Mouse (Mus musculus): ENCODE measurements around the gene Ngfr. TPM values are rescaled to one million over a fixed set of nuclear protein-coding genes. Genes with fewer than 3 reads are reported as not detected.
"Not testable (repeated sequence)": the region's sequence is repeated elsewhere in the genome, so short reads cannot be mapped to it uniquely, and the experiment has no call there.

Gene Ngfr
- polyA plus RNA-seq, 1 experiment from 2014 or later: 2.7 TPM

DNA sequence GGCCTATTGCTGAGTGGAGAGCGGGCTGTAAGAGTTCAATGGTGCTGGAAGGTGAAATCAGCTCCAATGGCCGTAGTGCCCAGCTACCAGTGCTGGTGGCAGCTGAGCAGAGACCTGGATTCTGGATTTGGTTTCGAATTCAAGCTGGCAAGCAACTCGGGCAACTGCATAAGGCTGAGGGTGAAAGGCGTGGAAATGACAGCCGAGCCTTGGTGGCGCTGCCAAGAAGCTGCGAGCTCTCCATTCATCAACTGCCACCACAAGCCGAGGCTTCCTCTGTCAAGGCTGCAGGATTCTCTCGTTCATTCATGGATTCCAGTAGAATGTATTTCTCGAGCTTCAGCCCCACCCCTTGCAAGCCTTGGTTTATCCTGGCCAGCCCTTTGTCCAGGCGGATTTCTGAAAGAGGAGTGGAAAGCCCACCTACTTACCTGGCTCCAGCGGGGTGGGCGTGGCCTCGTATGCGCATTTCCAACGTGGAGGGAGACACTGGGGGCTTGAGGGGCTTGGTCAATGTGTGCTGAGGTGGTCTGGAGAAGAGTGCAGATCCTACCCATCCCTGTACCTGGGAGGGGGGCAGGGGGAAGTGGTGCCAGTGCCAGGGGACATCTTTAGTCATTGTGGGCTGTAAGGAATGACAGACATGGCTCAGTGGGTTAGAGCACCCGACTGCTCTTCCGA lies 30.4 kb upstream of the Ngfr start:
- Histone ChIP-seq H3K36me3 (replicated peaks) (no peaks in the 10 kb centered on the region), H3K4me1 (replicated peaks) (no peaks in the 10 kb centered on the region), H3K9ac (no peak overlapping the region), H3K27me3 (peaks cover 23% of the 10 kb centered on the region), H3K9me3 (replicated peaks) (no peaks in the 10 kb centered on the region), H3K4me2 (no peak overlapping the region), H3K4me3 (replicated peaks) (no peak overlapping the region), H3K27ac (replicated peaks) (no peak overlapping the region)
- whole genome bisulfite sequencing (ENCODE audit: insufficient replicate concordance): 44% methylated on average over 19 of the region's 19 CpGs
- ATAC-seq (ENCODE audit: insufficient read depth): no peak

DNA sequence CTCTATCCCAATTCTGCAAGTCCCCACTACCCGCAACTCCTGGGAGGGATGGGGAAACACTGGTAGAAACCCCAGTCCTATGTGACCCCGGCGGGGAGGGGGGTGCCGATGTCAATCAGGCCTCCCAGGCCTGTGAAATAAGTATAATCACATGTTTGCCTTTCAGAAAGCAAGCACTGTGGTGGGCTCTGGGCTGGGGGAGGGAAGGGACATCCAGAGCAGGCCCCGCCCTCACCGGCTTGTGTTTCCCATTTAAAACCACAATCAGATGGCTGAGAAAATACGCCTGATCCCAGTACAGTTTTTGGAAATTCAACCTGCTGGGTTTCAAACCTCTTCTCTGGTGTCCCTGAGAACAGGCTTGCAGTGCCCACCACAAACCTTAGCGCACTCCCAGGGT lies 27.2 kb upstream of the Ngfr start:
- 54% methylated on average over 8 of the region's 8 CpGs for WGBS (ENCODE audit: insufficient replicate concordance)
- Histone ChIP-seq H3K9me3 (replicated peaks) (no peaks in the 10 kb centered on the region), H3K4me1 (replicated peaks) (no peaks in the 10 kb centered on the region), H3K4me3 (replicated peaks) (no peak overlapping the region), H3K4me2 (no peak overlapping the region), H3K36me3 (replicated peaks) (no peaks in the 10 kb centered on the region), H3K27ac (replicated peaks) (no peak overlapping the region), H3K27me3 (peaks cover 48% of the 10 kb centered on the region), H3K9ac (no peak overlapping the region)
- no peak for ATAC-seq (ENCODE audit: insufficient read depth)

GRCm38 (mm10) chr11:95611283-95611682 lies 23.7 kb upstream of the Ngfr start:
- H3K27ac ChIP-seq (replicated peaks): no peak overlapping the region
- H3K36me3 ChIP-seq (replicated peaks): no peaks in the 10 kb centered on the region
- WGBS (ENCODE audit: insufficient replicate concordance): 13% methylated on average over 4 of the region's 4 CpGs
- no peaks in the 10 kb centered on the region for H3K9me3 ChIP-seq (replicated peaks)
- H3K4me1 ChIP-seq (replicated peaks): no peaks in the 10 kb centered on the region
- H3K4me3 ChIP-seq (replicated peaks): no peak overlapping the region
- peaks cover 49% of the 10 kb centered on the region for H3K27me3 ChIP-seq
- ATAC-seq (ENCODE audit: insufficient read depth): no peak
- no peak overlapping the region for H3K4me2 ChIP-seq
- H3K9ac ChIP-seq: no peak overlapping the region

DNA sequence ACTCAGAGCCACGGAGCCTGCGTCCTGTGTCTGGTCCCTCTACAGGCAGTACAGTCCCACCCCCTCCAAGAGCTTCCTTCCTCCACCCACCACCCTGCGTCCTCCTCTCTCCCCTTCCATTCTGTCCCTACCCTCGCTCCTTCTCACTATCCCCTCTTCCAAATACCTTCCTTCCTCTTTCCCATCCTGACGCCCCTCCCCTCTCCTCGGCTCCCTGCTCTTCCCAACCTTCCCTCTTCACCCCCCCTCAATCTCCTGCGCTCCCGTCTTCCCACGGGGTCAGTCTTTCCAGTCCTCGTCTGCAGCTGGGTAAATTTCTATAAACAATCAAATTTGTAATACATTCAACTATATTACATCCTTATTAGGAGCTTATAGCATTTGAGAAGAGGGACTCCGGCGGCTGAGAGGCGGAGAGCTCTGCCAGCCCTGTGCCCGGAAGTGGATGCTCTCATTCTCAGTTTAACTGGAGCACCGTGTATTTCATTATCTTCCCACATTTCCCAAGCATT lies 22.9 kb upstream of the Ngfr start:
- Histone ChIP-seq H3K27ac (replicated peaks) (no peak overlapping the region), H3K9me3 (replicated peaks) (no peaks in the 10 kb centered on the region), H3K4me1 (replicated peaks) (no peaks in the 10 kb centered on the region), H3K4me3 (replicated peaks) (no peak overlapping the region), H3K36me3 (replicated peaks) (no peaks in the 10 kb centered on the region), H3K4me2 (no peak overlapping the region), H3K27me3 (peaks cover 49% of the 10 kb centered on the region), H3K9ac (no peak overlapping the region)
- WGBS (ENCODE audit: insufficient replicate concordance): 17% methylated on average over 15 of the region's 15 CpGs
- no peak for ATAC-seq (ENCODE audit: insufficient read depth)

- peaks cover 49% of the 10 kb centered on the region for H3K27me3 ChIP-seq
- H3K9ac ChIP-seq: no peak overlapping the region
- ATAC-seq (ENCODE audit: insufficient read depth): no peak
- WGBS (ENCODE audit: insufficient replicate concordance): 17% methylated on average over 8 of the region's 8 CpGs
- H3K36me3 ChIP-seq (replicated peaks): no peaks in the 10 kb centered on the region
- no peak overlapping the region for H3K4me3 ChIP-seq (replicated peaks)
- no peaks in the 10 kb centered on the region for H3K9me3 ChIP-seq (replicated peaks)
- H3K27ac ChIP-seq (replicated peaks): no peak overlapping the region
- no peaks in the 10 kb centered on the region for H3K4me1 ChIP-seq (replicated peaks)
- no peak overlapping the region for H3K4me2 ChIP-seq
Observed at GRCm38 (mm10) chr11:95609924-95610323, 22.4 kb upstream of the Ngfr start.

DNA sequence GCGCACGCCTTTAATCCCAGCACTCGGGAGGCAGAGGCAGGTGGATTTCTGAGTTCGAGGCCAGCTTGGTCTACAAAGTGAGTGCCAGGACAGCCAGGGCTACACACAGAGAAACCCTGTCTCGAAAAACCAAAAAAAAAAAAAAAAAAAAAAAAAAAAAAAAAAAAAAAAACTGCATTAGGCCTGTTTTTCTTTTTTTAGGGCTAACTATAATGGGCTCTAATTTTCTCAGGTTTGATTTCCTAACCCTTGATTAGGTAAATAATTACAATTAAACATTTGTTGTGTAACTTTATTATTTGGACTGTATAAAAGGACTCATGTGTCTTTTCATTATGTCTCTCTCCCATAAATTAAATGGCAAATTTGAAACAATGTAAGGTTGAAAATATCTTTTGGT lies 19.8 kb upstream of the Ngfr start:
- not testable (repeated sequence) for H3K27ac ChIP-seq (replicated peaks); H3K4me1 ChIP-seq (replicated peaks); H3K36me3 ChIP-seq (replicated peaks); ATAC-seq (ENCODE audit: insufficient read depth); H3K4me3 ChIP-seq (replicated peaks); H3K9ac ChIP-seq; H3K4me2 ChIP-seq; H3K9me3 ChIP-seq (replicated peaks)
- WGBS (ENCODE audit: insufficient replicate concordance): 66% methylated on average over 4 of the region's 5 CpGs
- peaks cover 32% of the 10 kb centered on the region for H3K27me3 ChIP-seq

DNA sequence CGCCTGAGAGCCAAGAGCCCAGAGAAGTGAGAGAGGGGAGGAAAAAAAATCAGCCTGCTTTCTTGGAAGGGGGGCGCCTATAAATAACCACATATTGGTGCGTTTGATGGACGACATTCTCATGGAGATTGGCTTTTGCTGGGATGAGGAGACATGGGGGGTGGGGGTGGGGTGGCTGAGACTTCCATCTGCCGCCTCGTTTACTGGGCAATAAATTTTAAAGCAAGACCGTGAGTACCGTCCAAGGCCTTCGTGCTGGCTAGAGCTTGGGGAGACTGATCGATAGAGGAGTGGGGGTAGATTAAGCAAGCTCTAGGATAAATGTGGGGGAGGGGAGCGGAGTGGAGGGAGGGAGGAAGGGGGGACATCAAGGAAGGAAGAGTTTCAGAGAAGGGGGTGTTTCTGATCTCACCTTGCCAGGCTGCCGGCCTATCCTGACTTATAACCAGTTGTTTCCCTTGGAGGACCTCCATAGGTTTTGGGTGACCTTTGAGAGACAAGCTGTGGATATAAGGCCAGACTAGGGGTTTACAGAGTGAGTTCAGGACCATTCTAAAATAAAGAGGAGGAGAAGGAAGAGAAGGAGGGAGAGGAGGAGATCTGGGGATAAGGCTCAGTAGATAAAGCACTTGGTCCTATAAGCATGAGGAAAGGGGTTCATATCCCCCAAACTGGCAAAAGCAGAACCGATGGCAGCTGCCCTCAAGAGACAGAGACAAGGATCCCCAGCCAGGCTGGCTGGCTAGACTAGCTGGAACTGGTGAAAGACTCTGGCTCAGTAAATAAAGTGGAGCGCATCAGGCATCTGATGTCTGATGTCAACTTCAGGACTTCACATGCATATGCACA lies 10.9 kb upstream of the Ngfr start:
- Histone ChIP-seq H3K4me1 (replicated peaks) (peaks cover 16% of the 10 kb centered on the region), H3K4me2 (no peak overlapping the region), H3K27me3 (peaks cover 65% of the 10 kb centered on the region), H3K27ac (replicated peaks) (no peak overlapping the region), H3K9ac (no peak overlapping the region), H3K9me3 (replicated peaks) (no peaks in the 10 kb centered on the region), H3K4me3 (replicated peaks) (no peak overlapping the region), H3K36me3 (replicated peaks) (no peaks in the 10 kb centered on the region)
- no peak for ATAC-seq (ENCODE audit: insufficient read depth)
- WGBS (ENCODE audit: insufficient replicate concordance): 23% methylated on average over 14 of the region's 14 CpGs

GRCm38 (mm10) chr11:95597741-95598140 lies 10.2 kb upstream of the Ngfr start:
- 32% methylated on average over 13 of the region's 13 CpGs for WGBS (ENCODE audit: insufficient replicate concordance)
- Histone ChIP-seq H3K4me2 (no peak overlapping the region), H3K27me3 (peaks cover 72% of the 10 kb centered on the region), H3K4me3 (replicated peaks) (no peak overlapping the region), H3K4me1 (replicated peaks) (peaks cover 16% of the 10 kb centered on the region), H3K9me3 (replicated peaks) (no peaks in the 10 kb centered on the region), H3K36me3 (replicated peaks) (no peaks in the 10 kb centered on the region), H3K27ac (replicated peaks) (no peak overlapping the region), H3K9ac (no peak overlapping the region)
- ATAC-seq (ENCODE audit: insufficient read depth): no peak

GRCm38 (mm10) chr11:95596704-95597103 lies 9.2 kb upstream of the Ngfr start:
- WGBS (ENCODE audit: insufficient replicate concordance): 30% methylated on average over 11 of the region's 11 CpGs
- Histone ChIP-seq H3K27ac (replicated peaks) (no peak overlapping the region), H3K4me3 (replicated peaks) (no peak overlapping the region), H3K9me3 (replicated peaks) (no peaks in the 10 kb centered on the region), H3K4me1 (replicated peaks) (peaks cover 16% of the 10 kb centered on the region), H3K36me3 (replicated peaks) (no peaks in the 10 kb centered on the region), H3K4me2 (no peak overlapping the region), H3K9ac (no peak overlapping the region), H3K27me3 (peaks cover 81% of the 10 kb centered on the region)
- ATAC-seq (ENCODE audit: insufficient read depth): no peak

DNA sequence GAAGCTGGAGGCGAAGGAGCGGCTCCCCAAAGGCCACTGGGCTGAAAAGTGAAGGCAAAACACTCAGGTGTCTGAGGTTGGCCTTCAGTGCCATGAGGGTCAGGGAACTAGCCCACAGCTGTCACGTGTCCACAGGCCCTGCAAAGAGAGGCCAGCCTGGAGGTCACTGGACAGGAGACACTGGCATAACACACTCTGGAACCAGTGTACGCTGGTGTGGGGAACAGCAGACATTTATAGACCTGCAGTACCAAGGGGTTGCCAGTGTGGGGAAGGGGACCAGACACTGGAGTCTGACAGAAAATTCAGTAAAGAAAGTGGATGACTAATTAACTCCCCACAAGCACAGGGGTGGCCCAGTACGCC lies 8.6 kb upstream of the Ngfr start:
- H3K9ac ChIP-seq: no peak overlapping the region
- no peak overlapping the region for H3K4me2 ChIP-seq
- H3K27ac ChIP-seq (replicated peaks): no peak overlapping the region
- ATAC-seq (ENCODE audit: insufficient read depth): no peak
- no peaks in the 10 kb centered on the region for H3K36me3 ChIP-seq (replicated peaks)
- peaks cover 16% of the 10 kb centered on the region for H3K4me1 ChIP-seq (replicated peaks)
- H3K9me3 ChIP-seq (replicated peaks): no peaks in the 10 kb centered on the region
- no peak overlapping the region for H3K4me3 ChIP-seq (replicated peaks)
- H3K27me3 ChIP-seq: peaks cover 87% of the 10 kb centered on the region
- 49% methylated on average over 5 of the region's 5 CpGs for WGBS (ENCODE audit: insufficient replicate concordance)

DNA sequence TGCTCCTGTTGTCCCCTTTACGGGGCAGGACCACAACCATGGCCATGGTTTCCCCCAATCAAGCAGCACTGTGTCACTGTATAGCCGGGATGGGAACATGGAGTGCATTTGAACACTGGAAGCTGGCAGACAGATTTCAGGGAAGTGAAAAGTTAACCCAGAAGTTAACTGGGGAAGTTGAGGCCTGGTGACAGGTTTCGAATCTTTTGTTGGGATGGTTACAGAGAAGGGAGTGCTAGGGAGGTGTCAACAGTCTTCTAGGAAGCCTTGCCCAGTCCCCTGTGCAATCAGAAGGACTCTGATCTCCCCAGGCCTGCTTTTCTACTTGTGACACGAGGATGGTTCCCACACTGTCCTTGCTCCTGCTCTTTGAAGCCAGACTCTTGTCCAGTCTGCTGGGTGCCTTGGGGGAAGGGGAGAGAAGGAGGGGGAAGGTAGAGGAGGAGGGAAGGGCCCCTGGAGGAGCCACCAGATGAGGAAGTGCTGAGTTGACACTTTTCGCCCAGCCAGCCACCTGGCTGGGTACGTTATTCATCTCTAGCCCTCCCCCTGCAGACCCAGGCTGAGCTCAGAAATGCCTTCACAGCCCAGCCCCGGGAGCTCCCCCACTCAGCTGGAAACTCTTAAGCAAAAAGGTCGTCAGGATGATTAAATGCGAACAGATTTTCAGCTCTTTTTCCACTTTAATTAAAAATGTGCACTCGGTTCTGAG lies 8.1 kb upstream of the Ngfr start:
- no peak for ATAC-seq (ENCODE audit: insufficient read depth)
- no peak overlapping the region for H3K27ac ChIP-seq (replicated peaks)
- H3K27me3 ChIP-seq: peaks cover 91% of the 10 kb centered on the region
- no peak overlapping the region for H3K4me2 ChIP-seq
- WGBS (ENCODE audit: insufficient replicate concordance): 13% methylated on average over 10 of the region's 10 CpGs
- no peak overlapping the region for H3K4me3 ChIP-seq (replicated peaks)
- H3K9me3 ChIP-seq (replicated peaks): no peaks in the 10 kb centered on the region
- H3K36me3 ChIP-seq (replicated peaks): no peaks in the 10 kb centered on the region
- no peak overlapping the region for H3K9ac ChIP-seq
- peaks cover 16% of the 10 kb centered on the region for H3K4me1 ChIP-seq (replicated peaks)
